Comparison of ENCODE assay signal across 10 mouse cellular contexts in genomic region chr17:75014601-75015356, GRCm38 (mm10). TPM values are rescaled to one million over a fixed set of nuclear protein-coding genes. Genes with fewer than 3 reads are reported as not detected.
A peak's percentile ranks its signal among the peaks of the same experiment; 100 is the strongest.
DNase-seq lines count a peak whose midpoint lies in the region; ATAC-seq and TF ChIP-seq lines count a peak whose summit lies in the region.
"Had no signal": no experiment of that assay in that cellular context is flagged by ENCODE, and none has a peak within 500 bp of the region (broad histone marks: within the 10 kb centered on the region; RNA-seq: fewer than 3 reads in every experiment).

No protein-coding gene starts in this region.

- DNase-seq in liver, adult 2 months (ENCODE audit: extremely low read depth, low read depth, low spot score): peak; percentile 8
- peak; percentile 50 for DNase-seq in embryo, embryonic 9.5 days (ENCODE audit: extremely low spot score)
- DNase-seq in lung, postnatal 4 days: peak; percentile 26 to 73
- DNase-seq in left cerebral cortex, adult 18-20 months (ENCODE audit: low spot score in 2 of 2): no peak
- DNase-seq in frontal cortex, adult 2 months (ENCODE audit: extremely low spot score in 1 of 2, low spot score in 1 of 2): no peak
- DNase-seq: thymus, postnatal 4 days had no signal

- no peaks in the 10 kb centered on the region for H3K27me3 ChIP-seq in liver, adult 2 months (ENCODE audit: control insufficient read depth, insufficient read depth, low read length)
- H3K27me3 ChIP-seq in liver, embryonic 12.5 days (replicated peaks): no peaks in the 10 kb centered on the region
- no peaks in the 10 kb centered on the region for H3K27me3 ChIP-seq in intestine, embryonic 16.5 days (replicated peaks; ENCODE audit: control insufficient read depth, insufficient read depth, low read length)

- H3K4me3 ChIP-seq in liver, adult 2 months (ENCODE audit: insufficient read depth, low read depth, low read length): no peak overlapping the region
- no peak overlapping the region for H3K4me3 ChIP-seq in liver, embryonic 12.5 days
- no peak overlapping the region for H3K4me3 ChIP-seq in intestine, embryonic 16.5 days (ENCODE audit: low read length)

- H3K36me3 ChIP-seq in liver, adult 2 months (ENCODE audit: control insufficient read depth, insufficient read depth, low read length): no peaks in the 10 kb centered on the region
- no peaks in the 10 kb centered on the region for H3K36me3 ChIP-seq in liver, embryonic 12.5 days
- no peaks in the 10 kb centered on the region for H3K36me3 ChIP-seq in intestine, embryonic 16.5 days (ENCODE audit: control insufficient read depth, insufficient read depth, low read length)
- H3K36me3 ChIP-seq: G1E had no signal

- no peak overlapping the region for H3K4me2 ChIP-seq in liver, embryonic 12.5 days
- H3K4me2 ChIP-seq in intestine, embryonic 16.5 days (ENCODE audit: low read depth, low read length): no peak overlapping the region
- H3K4me2 ChIP-seq: hindbrain, embryonic 14.5 days had no signal

- no peak for ATAC-seq in liver, embryonic 12.5 days
- ATAC-seq in intestine, embryonic 16.5 days: peak; percentile 72

- no peak overlapping the region for H3K27ac ChIP-seq in liver, adult 2 months (replicated peaks; ENCODE audit: insufficient read depth, low read depth, low read length)
- no peak overlapping the region for H3K27ac ChIP-seq in liver, embryonic 12.5 days
- no peak overlapping the region for H3K27ac ChIP-seq in intestine, embryonic 16.5 days (ENCODE audit: low read length)
- H3K27ac ChIP-seq: hindbrain, embryonic 14.5 days had no signal

- H3K9ac ChIP-seq in liver, adult 2 months (ENCODE audit: low read depth, low read length): no peak overlapping the region
- H3K9ac ChIP-seq in liver, embryonic 12.5 days: no peak overlapping the region
- H3K9ac ChIP-seq in intestine, embryonic 16.5 days (ENCODE audit: low read depth, low read length): no peak overlapping the region
- H3K9ac ChIP-seq: hindbrain, embryonic 14.5 days had no signal

- H3K79me2 ChIP-seq in liver, adult 2 months (ENCODE audit: control insufficient read depth, insufficient read depth, low read length): no peaks in the 10 kb centered on the region

- TF ChIP-seq POLR2A in liver, adult 2 months (IDR thresholded peaks at IDR 0.05; ENCODE audit: extremely low read depth, insufficient read depth, low read length): no peak

- no peaks in the 10 kb centered on the region for H3K9me3 ChIP-seq in liver, embryonic 12.5 days (replicated peaks)
- H3K9me3 ChIP-seq in intestine, embryonic 16.5 days (ENCODE audit: control insufficient read depth, low read length): no peaks in the 10 kb centered on the region
- H3K9me3 ChIP-seq: G1E had no signal

- H3K4me1 ChIP-seq in liver, adult 2 months (ENCODE audit: control insufficient read depth, insufficient read depth, low read length): no peaks in the 10 kb centered on the region
- no peaks in the 10 kb centered on the region; the same call in 1 of the 2 replicates for H3K4me1 ChIP-seq in liver, embryonic 12.5 days
- no peaks in the 10 kb centered on the region for H3K4me1 ChIP-seq in intestine, embryonic 16.5 days (ENCODE audit: control insufficient read depth, insufficient read depth, low read length)

- 68% methylated on average over 24 of the region's 24 CpGs for WGBS in liver, adult 2 months
- 75% methylated on average over 24 of the region's 24 CpGs for WGBS in liver, embryonic 12.5 days (ENCODE audit: insufficient replicate concordance)
- 39% methylated on average over 24 of the region's 24 CpGs for WGBS in intestine, embryonic 16.5 days

- TF ChIP-seq CTCF in liver, adult 2 months (IDR thresholded peaks at IDR 0.05; ENCODE audit: low read depth, low read length): no peak

RNA-seq across cellular contexts. Expression of gene Ltbp1, which starts 9.4 kb away (rescaled TPM):
- 1.5 and 1.8 TPM in 2 replicates for total RNA-seq in liver, adult 2 months (2014; rRNA removed)
- polyA plus RNA-seq in liver, adult 2 months (2012; rRNA removed): 0.56 and 1.1 TPM in 2 replicates
- polyA plus RNA-seq in liver, embryonic 12.5 days (2016; fragmentation: Nextera tagmentation; extraction: Ambion mirVana): 7.4 and 8.6 TPM in 2 replicates
- 12.2 and 13.6 TPM in 2 replicates for polyA plus RNA-seq in intestine, embryonic 16.5 days (2015; fragmentation: Nextera tagmentation; extraction: Ambion mirVana)
- 1 to 10 TPM; 7.2 to 7.8 TPM for total RNA-seq in left cerebral cortex, adult 18-20 months (2021)
- 6.0 and 6.9 TPM in 2 replicates for polyA plus RNA-seq in frontal cortex, adult 2 months (2012; rRNA removed)
- polyA plus RNA-seq: G1E had no signal

Comparison
In these comparisons a context has a peak if more than half of its experiments do, and no peak if none do; other contexts are left out.
1. DNase-seq: peak in liver, adult 2 months (single experiment), embryo, embryonic 9.5 days (single experiment) and lung, postnatal 4 days (2 of 2); none in left cerebral cortex, adult 18-20 months (0 of 2) and frontal cortex, adult 2 months (0 of 2).